Mouse (Mus musculus) lung, adult 10 weeks (tissue): ENCODE data around the gene Acss2. TPM values are rescaled to one million over a fixed set of nuclear protein-coding genes. Genes with fewer than 3 reads are reported as not detected.

Source experiments
- polyA plus RNA-seq: library from polyadenylated mRNA; stranded (reverse); fragments of 350-450 nt; fragmentation: Illumina TruSeq; extraction: RNeasy Lipid Tissue Mini Kit (QIAGEN cat#74804); gene quantifications from one replicate; pipeline ENCODE4 v1.2.3, GENCODE M21; 2014; ENCODE audit warnings: low read depth, low replicate concordance; ENCODE audit not compliant: insufficient read depth

The Acss2 gene
- polyA plus RNA-seq, result 17.5 TPM

GRCm38 (mm10) chr2:155517455-155518423, at the start of gene Acss2, which contains the start of gene Ggt7:
TSS of gene Acss2 (plus strand) at chr2:155517948.
TSS of gene Ggt7 (minus strand) at chr2:155518237.

GRCm38 (mm10) chr2:155473570-155474088, 44.1 kb upstream of the Acss2 start, which contains the start of gene Ncoa6:
TSS of gene Ncoa6 (minus strand) at chr2:155473894.

DNA sequence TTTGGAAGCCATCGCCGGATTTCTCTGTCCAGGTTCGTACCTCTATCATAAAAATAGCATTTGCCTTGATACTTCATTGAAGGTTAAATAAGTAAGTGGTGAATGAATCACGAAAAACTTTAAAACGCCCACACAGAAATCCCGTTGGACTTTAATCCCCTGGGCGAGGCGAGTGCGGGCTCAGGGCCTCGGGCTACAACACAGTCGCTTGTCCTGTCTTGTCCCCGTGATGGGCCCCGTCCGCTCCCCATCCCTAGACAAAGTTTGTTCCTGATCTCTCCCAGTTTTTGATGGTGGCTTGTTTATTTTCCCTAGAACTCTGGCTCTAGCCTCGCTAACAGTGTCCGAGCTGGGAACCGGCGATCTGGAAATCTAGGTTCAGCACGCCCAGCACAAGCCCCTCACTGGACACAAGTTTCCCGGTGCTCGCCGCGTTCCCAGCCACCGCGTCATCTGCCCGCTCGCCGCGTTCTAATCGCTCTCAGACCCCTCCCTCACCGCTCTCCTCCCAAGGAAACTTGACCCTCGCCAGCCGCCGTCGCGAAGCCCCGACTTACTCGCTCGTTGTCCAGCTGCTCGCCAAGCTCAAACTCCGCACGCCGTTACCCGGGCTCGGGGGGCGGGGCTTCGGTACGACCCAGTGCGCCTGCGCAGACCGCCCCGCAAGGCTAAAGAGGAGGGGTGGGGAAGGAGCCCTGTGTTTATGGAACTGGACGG, 74.5 kb downstream of the Acss2 start, which contains the start of gene Gss:
TSS of gene Gss (minus strand) at position 674 of the 717 bp plus-strand sequence.

DNA sequence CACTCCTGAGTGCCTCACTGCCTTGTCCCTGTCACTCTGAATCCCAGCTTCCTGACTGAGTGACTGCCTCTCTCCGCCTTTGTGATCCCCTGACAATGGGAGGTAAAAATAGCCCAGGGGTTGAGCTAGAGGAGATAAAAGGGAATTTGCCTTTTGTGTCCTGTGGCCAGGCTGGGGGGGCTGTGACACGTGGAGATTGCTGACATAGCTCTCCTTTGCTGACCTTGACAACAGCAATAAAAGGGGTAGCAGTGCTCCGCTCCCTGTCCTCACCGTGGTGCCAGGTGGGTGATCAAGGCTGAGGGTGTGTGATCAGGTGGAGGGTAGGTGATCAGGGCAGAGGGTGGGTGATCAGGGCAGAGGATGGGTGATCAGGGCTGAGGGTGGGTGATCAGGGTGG, 93.2 kb downstream of the Acss2 start, which contains the start of gene Myh7b:
TSS of gene Myh7b (plus strand) at position 235 of the 400 bp plus-strand sequence.

Other genes with a start within 250 kb of the Acss2 start
- gene Map1lc3a, start 241.7 kb upstream of the Acss2 start, polyA plus RNA-seq, result 275 TPM
- 25.2 TPM for gene Pigu, start 160.5 kb upstream of the Acss2 start, polyA plus RNA-seq
- 58.4 TPM for gene Trp53inp2, start 136.9 kb upstream of the Acss2 start, polyA plus RNA-seq
- gene Ncoa6, start 44.1 kb upstream of the Acss2 start, polyA plus RNA-seq, result 11.4 TPM
- gene Ggt7, start 289 bp downstream of the Acss2 start, polyA plus RNA-seq, result 1.4 TPM
- 26.8 TPM for gene Gss, start 74.9 kb downstream of the Acss2 start, polyA plus RNA-seq
- not detected for gene Myh7b, start 93.3 kb downstream of the Acss2 start, polyA plus RNA-seq
- gene Trpc4ap, start 174.4 kb downstream of the Acss2 start, polyA plus RNA-seq, result 48.8 TPM
- 29.9 TPM for gene Edem2, start 211.5 kb downstream of the Acss2 start, polyA plus RNA-seq
- not detected for gene Gm17581, start 217.9 kb downstream of the Acss2 start, polyA plus RNA-seq
- 3.2 TPM for gene Procr, start 233.2 kb downstream of the Acss2 start, polyA plus RNA-seq